Mouse (Mus musculus) neural tube, embryonic 11.5 days (tissue): ENCODE measurements around the gene Pdk2. TPM values are rescaled to one million over a fixed set of nuclear protein-coding genes. Genes with fewer than 3 reads are reported as not detected.
"Not testable (repeated sequence)": the region's sequence is repeated elsewhere in the genome, so short reads cannot be mapped to it uniquely, and the experiment has no call there.

Experiments used
- ATAC-seq: fragments of 200-750 bp; cut with Nextera tagmentation; 2 replicates; pipeline ENCODE4 v1.8.0; 2017; ENCODE audit warnings: moderate number of reproducible peaks, mild to moderate bottlenecking, moderate TSS enrichment, moderate library complexity; ENCODE audit not compliant: insufficient read depth, low FRiP score, low TSS enrichment
- DNase-seq: peaks from one replicate; pipeline ENCODE4 v3.0.0-alpha.2; 2015; ENCODE audit warnings: low spot score
- H3K27ac ChIP-seq: fragments of 300-500 bp; sonication (generic); 2 replicates; pipeline ENCODE4 v1.5.1; 2014; ENCODE audit warnings: low read depth, mild to moderate bottlenecking, low read length
- H3K27me3 ChIP-seq: fragments of 300-500 bp; sonication (generic); 2 replicates; pipeline ENCODE4 v1.6.1; 2014; ENCODE audit warnings: mild to moderate bottlenecking, low read length, mixed read lengths; ENCODE audit not compliant: control insufficient read depth, insufficient read depth
- H3K36me3 ChIP-seq: fragments of 300-500 bp; sonication (generic); 2 replicates; pipeline ENCODE4 v1.6.1; 2014; ENCODE audit warnings: mild to moderate bottlenecking, low read length, moderate library complexity, mixed read lengths; ENCODE audit not compliant: control insufficient read depth, insufficient read depth
- H3K4me1 ChIP-seq: fragments of 300-500 bp; sonication (generic); 2 replicates; pipeline ENCODE4 v1.6.1; 2014; ENCODE audit warnings: low read length, mixed read lengths; ENCODE audit not compliant: control insufficient read depth, insufficient read depth
- H3K4me2 ChIP-seq: fragments of 300-500 bp; sonication (generic); 2 replicates; pipeline ENCODE4 v1.6.1; 2014; ENCODE audit warnings: low read depth, mild to moderate bottlenecking, moderate library complexity
- H3K4me3 ChIP-seq: fragments of 300-500 bp; sonication (generic); 2 replicates; pipeline ENCODE4 v1.5.1; 2014; ENCODE audit warnings: low read depth, low read length
- H3K9ac ChIP-seq: fragments of 300-500 bp; sonication (generic); 2 replicates; pipeline ENCODE4 v1.6.1; 2014; ENCODE audit warnings: mild to moderate bottlenecking, low read length
- H3K9me3 ChIP-seq: fragments of 300-500 bp; sonication (generic); 2 replicates; pipeline ENCODE4 v1.6.1; 2016; ENCODE audit warnings: low read length; ENCODE audit not compliant: control insufficient read depth
- whole genome bisulfite sequencing: fragments of 180-500 bp; shearing (Covaris S2); extraction: QIAGEN DNeasy Blood & Tissue Kit; methylation state at CpG from one replicate; pipeline ENCODE4 v1.1.7; 2014; 5-methylcytosine and 5-hydroxymethylcytosine counted together
- polyA plus RNA-seq: library from polyadenylated mRNA; unstranded; fragments of >200 nt; fragmentation: Nextera tagmentation; extraction: Ambion mirVana; gene quantifications from 2 replicates; pipeline ENCODE4 v1.2.1, GENCODE M21; 2014

Pdk2 gene
- polyA plus RNA-seq, 1 experiment from 2014 or later = 16.2 TPM

DNA sequence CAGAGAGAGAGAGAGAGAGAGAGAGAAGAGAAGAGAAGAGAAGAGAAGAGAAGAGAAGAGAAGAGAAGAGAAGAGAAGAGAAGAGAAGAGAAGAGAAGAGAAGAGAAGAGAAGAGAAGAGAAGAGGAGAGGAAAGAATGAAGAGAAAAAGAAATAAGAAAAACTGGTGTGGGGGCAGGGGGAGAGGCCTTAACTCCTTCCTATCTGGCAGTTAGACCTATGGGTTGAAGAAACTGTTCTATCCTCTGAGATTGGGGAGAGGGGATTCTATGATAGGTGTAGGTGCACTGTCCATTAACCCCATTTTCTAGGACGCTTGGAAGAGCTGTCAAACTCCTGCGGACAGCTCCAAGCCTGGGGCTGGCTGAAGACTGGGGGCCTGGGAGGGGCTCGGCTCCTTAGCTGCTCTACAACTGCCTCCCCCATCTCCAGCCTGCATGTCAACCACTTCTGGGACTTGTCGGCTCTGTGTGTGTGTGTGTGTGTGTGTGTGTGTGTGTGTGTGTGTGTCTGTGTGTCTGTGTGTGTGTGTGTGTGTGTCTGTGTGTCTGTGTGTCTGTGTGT lies 30.2 kb downstream of the Pdk2 start:
- peak overlapping the region; percentile 58 for H3K4me2 ChIP-seq
- not testable (repeated sequence) for H3K9me3 ChIP-seq, ATAC-seq, H3K36me3 ChIP-seq, H3K27ac ChIP-seq, DNase-seq, H3K27me3 ChIP-seq
- peak overlapping the region; percentile 84 for H3K9ac ChIP-seq
- 19% methylated on average over 4 of the region's 4 CpGs for WGBS
- H3K4me3 ChIP-seq = peak overlapping the region; percentile 59
- peaks cover 27% of the 10 kb centered on the region for H3K4me1 ChIP-seq

DNA sequence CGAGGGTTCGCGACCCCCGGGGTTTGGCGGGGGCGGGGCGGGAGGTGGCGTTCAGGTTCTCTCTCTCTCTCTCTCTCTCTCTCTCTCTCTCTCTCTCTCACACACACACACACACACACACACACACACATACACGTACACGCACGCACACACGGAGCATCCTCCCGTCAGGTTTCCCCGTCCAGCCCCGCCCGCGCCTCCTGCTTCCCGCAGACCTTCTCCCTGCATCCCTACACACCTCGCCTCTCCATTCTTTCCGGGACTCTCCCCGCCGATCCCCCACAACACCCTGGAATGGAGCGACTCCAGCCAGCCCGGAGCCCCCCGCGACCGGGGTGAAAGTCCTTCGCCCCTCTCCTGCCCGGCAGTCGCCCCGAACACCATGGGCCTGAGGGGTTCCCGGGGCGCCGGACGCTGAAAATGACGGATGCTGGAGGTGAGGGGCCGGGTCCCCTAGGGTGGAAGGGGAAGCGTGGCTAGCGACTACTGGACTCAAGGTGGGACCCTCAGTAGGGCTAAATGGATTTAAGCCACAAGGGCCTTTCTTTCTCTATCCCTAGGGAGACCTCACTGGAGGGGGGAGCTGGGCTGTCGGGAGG lies 30.9 kb downstream of the Pdk2 start:
- peak overlapping the region; percentile 84 for H3K9ac ChIP-seq
- no peaks in the 10 kb centered on the region for H3K27me3 ChIP-seq
- H3K36me3 ChIP-seq = peaks cover 3% of the 10 kb centered on the region
- peak overlapping the region; percentile 92 for H3K27ac ChIP-seq
- H3K9me3 ChIP-seq = no peaks in the 10 kb centered on the region
- H3K4me3 ChIP-seq = peak overlapping the region; percentile 59
- DNase-seq (peak; percentile 52), ATAC-seq (no peak)
- peaks cover 28% of the 10 kb centered on the region for H3K4me1 ChIP-seq
- WGBS = 1% methylated on average over 30 of the region's 40 CpGs
- H3K4me2 ChIP-seq = peak overlapping the region; percentile 58

DNA sequence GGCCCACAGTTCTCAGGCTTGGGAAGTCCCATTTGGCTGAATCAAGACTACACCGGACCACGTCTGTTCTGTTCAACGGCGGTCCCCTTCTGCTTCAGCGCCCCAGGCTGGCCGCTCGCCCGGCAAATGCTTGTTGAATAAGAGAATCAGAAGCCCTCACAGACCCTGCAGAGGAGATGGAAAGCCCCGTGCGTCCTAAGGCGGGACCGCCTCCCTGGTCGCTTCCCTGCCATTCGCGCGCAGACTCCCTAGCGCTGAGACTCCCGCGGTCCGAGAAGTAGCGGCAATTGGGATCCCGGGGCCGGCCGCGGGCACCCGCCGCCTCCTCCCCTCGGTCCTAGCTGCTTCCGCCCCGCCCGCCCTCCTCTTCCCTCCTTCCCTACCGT lies 31.5 kb downstream of the Pdk2 start, which contains the start of gene Samd14:
Gene Samd14, plus strand, starts transcription at position 251 of the 386 bp plus-strand sequence.
- Histone ChIP-seq H3K4me1 (peaks cover 28% of the 10 kb centered on the region), H3K4me3 (peak within 1 kb of the TSS; percentile 59), H3K27me3 (no peaks in the 10 kb centered on the region), H3K9me3 (no peaks in the 10 kb centered on the region), H3K9ac (peak within 1 kb of the TSS; percentile 84), H3K4me2 (peak within 1 kb of the TSS; percentile 58), H3K27ac (peak within 1 kb of the TSS; percentile 92), H3K36me3 (peaks cover 3% of the 10 kb centered on the region; the same call in 1 of the 2 replicates)
- DNase-seq = peak; percentile 86
- under 1% methylated on average over 30 of the region's 32 CpGs for WGBS
- peak; percentile 69 for ATAC-seq

DNA sequence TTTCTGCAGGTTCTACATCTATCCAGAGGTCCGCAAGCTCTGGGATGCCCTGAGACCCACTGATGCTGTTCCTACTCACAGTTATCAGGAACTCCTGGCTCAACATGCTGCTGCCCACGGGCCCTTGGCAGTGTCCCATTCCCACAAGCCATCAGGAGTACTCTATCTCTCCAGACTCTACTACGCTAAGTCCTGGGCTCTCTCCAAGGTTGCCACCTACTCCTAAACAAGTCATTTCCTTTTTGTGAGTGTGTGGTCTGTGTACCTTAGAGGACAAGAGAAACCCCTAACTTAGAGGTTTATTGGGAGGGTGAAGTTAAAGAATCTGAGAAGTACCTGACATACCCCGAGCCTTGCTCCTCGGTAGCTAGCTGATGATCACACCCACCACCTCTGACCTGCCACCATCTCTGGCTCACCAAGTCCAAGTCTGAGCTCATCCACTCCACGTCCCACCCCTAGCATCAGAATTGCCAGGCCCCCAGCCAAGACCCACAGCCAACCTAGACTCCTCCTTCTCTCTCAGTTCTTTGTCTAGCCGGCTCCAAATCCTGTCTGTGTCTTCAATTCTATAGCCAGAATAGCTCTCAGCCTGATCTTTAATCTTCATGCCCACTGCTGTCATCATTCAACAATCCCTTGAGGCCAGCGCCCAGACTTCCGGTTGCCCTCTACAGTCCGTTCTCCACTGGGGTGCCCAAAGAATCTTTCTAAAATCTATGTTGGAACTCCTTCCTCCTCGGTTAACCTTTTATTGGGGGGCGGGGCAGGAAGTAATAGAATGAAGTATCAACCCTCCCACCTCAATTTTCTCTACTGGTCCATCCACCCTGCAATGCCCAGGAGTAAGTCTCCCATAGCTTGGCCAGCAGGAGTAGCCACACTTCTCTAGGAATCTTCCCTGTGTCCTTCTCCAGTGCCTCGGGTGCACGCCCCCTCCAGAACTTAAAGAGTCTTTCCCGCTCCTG lies 32.2 kb downstream of the Pdk2 start:
- ATAC-seq (no peak), DNase-seq (peak; percentile 44)
- 38% methylated on average over 15 of the region's 15 CpGs for WGBS
- Histone ChIP-seq H3K27me3 (no peaks in the 10 kb centered on the region), H3K4me2 (peak overlapping the region; percentile 58), H3K27ac (peak overlapping the region; percentile 92), H3K36me3 (peaks cover 3% of the 10 kb centered on the region; the same call in 1 of the 2 replicates), H3K4me1 (peaks cover 28% of the 10 kb centered on the region), H3K4me3 (peak overlapping the region; percentile 59), H3K9me3 (no peaks in the 10 kb centered on the region), H3K9ac (peak overlapping the region; percentile 84)

DNA sequence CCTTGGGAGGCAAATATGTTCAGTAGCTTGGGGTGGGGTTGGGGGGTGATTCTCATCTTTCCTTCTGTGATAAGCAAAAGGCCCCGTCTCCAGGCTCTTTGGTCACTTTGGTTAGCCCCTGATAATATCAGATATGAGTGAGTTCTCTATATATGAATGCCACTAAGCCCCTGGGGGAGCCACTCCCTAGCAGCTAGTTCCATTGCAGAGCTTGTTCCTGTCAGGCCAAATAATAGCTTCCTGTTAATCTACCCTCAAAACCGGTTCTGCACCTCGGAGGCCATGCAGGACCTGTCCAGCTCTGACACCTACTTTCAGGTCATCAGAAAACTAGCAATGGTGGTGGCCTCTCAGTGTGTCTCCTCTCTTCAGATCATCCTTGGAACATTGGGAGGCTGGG lies 33.7 kb downstream of the Pdk2 start:
- H3K4me1 ChIP-seq = peaks cover 28% of the 10 kb centered on the region

DNA sequence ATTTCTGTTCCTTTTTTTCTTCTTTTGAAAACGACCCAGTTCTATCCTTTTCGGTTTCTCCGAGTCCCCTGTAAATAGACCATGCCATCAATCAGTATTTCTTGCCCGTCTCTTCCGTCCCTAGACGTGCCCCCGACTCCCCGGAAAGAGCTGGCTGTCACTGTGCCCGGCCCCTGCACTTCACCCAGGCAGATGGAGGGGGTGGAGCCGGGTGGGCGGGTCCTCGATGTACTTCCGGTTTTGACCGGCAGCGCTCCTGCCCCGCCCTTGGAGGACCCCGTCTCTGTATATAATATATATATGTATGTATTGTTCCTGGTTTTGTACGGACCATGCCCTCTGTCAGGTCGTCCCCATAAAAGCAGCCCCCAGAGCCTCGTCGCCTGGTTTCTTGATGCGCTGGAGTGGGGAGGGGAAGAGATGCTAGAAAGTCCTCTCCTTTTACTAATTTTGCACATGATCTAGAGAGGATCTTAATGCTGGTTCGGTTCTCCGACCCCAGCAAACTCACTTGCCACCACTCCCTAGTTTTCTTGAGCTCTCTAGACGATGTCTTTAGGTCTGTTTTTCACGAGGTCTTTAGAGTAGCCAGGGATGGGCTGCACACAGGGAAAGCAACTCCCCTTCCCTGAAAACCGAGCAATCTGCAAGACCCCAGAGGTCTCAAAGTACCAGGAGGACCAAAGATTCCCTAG lies 34.5 kb downstream of the Pdk2 start:
- H3K27me3 ChIP-seq = no peaks in the 10 kb centered on the region
- ATAC-seq (peak; percentile 70), DNase-seq (peak; percentile 88)
- 3% methylated on average over 27 of the region's 27 CpGs for WGBS
- H3K9me3 ChIP-seq = no peaks in the 10 kb centered on the region
- H3K4me2 ChIP-seq = peak overlapping the region; percentile 78
- peak overlapping the region; percentile 58 for H3K27ac ChIP-seq
- H3K4me3 ChIP-seq = peak overlapping the region; percentile 27
- peaks cover 26% of the 10 kb centered on the region for H3K4me1 ChIP-seq
- H3K36me3 ChIP-seq = peaks cover 11% of the 10 kb centered on the region
- H3K9ac ChIP-seq = peak overlapping the region; percentile 65

More for the DNA sequence above, 33.7 kb downstream of the Pdk2 start:
- Histone ChIP-seq H3K9ac (peak overlapping the region; percentile 65), H3K4me3 (peak overlapping the region; percentile 27; the same call in 1 of the 2 replicates), H3K4me2 (peak overlapping the region; percentile 78; the same call in 1 of the 2 replicates), H3K27ac (no peak overlapping the region), H3K9me3 (no peaks in the 10 kb centered on the region), H3K36me3 (peaks cover 6% of the 10 kb centered on the region), H3K27me3 (no peaks in the 10 kb centered on the region)
- DNase-seq = no peak
- ATAC-seq = no peak
- 79% methylated on average over 3 of the region's 3 CpGs for WGBS

DNA sequence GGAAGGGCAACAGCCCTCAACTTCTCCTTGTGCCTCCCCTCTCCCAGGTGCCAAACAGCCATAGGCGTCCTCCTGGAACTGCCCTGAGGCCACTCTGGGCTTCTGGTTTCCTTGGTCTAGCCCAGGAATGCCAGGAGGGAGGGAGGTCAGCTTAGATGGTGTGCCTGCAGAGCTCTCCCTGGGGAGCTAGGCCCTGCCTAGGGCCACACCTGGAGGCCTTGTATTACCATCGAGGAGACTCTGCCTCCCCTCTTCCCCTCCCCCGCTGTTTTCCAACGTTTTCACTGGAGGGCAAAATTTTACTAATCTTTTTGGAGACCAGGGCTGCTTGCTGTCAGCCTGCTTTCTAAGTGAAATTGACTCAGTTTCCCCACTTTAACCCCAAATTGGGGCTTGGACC lies 35.1 kb downstream of the Pdk2 start:
- whole genome bisulfite sequencing = 43% methylated on average over 4 of the region's 4 CpGs
- Histone ChIP-seq H3K9ac (peak overlapping the region; percentile 65), H3K4me1 (peaks cover 23% of the 10 kb centered on the region), H3K27ac (peak overlapping the region; percentile 58; the same call in 1 of the 2 replicates), H3K36me3 (peaks cover 13% of the 10 kb centered on the region), H3K9me3 (no peaks in the 10 kb centered on the region), H3K4me2 (peak overlapping the region; percentile 78), H3K4me3 (no peak overlapping the region; the same call in 1 of the 2 replicates), H3K27me3 (no peaks in the 10 kb centered on the region)
- no peak for DNase-seq
- ATAC-seq = no peak

DNA sequence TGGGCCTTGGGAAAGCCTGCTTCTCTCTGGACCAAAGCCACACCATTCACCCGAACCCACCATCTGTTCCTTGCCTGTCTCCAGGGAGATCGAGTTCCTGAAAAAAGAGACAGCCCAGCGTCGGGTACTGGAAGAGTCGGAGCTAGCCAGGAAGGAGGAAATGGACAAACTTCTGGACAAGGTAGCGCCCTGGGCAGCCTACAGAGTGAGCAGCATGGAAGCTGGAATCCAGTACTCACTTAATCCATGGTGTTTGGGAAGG lies 36.3 kb downstream of the Pdk2 start:
- no peak for ATAC-seq
- DNase-seq = no peak
- Histone ChIP-seq H3K9me3 (no peaks in the 10 kb centered on the region), H3K27me3 (no peaks in the 10 kb centered on the region), H3K9ac (no peak overlapping the region), H3K27ac (no peak overlapping the region), H3K4me3 (no peak overlapping the region), H3K4me2 (no peak overlapping the region), H3K36me3 (peaks cover 17% of the 10 kb centered on the region), H3K4me1 (peaks cover 33% of the 10 kb centered on the region)
- WGBS = 59% methylated on average over 6 of the region's 6 CpGs
